Mouse (Mus musculus) embryonic facial prominence, embryonic 12.5 days (tissue): ENCODE measurements at regions not wholly inside any gene's neighbourhood (a gene's known extent, or its start where the extent isn't known, plus 50 kb on each side); places are given as distances from the start of the nearest gene placed in this dataset. TPM values are rescaled to one million over a fixed set of nuclear protein-coding genes. Genes with fewer than 3 reads are reported as not detected.

Source experiments
- microRNA-seq: library from miRNA; unstranded; fragments of <30 nt; microRNA quantifications from one replicate; pipeline ENCODE4, GENCODE M21; 2017

Small RNAs in the stretch of these regions (microRNA-seq; reads per million reads assigned to microRNA genes)
- not detected for gene Gm25649
